Mouse (Mus musculus): ENCODE data around the gene Lrrc36. TPM values are rescaled to one million over a fixed set of nuclear protein-coding genes. Genes with fewer than 3 reads are reported as not detected.
A peak's percentile ranks its signal among the peaks of the same experiment; 100 is the strongest.

The Lrrc36 gene
- polyA plus RNA-seq, 1 experiment from 2014 or later = 0.44 TPM

- no peak; the same call in 1 of the 2 replicates for ATAC-seq
- H3K4me1 ChIP-seq = peaks cover 37% of the 10 kb centered on the region
- H3K36me3 ChIP-seq (ENCODE audit: poor library complexity, severe bottlenecking) = peaks cover 23% of the 10 kb centered on the region
- peaks cover 31% of the 10 kb centered on the region for H3K27me3 ChIP-seq
- no peak overlapping the region for H3K4me3 ChIP-seq
- no peak overlapping the region for H3K27ac ChIP-seq
- no peak overlapping the region for H3K4me2 ChIP-seq
- 42% methylated on average over 25 of the region's 25 CpGs for WGBS
- no peaks in the 10 kb centered on the region for H3K9me3 ChIP-seq (replicated peaks)
- no peak overlapping the region for H3K9ac ChIP-seq
Observed at GRCm38 (mm10) chr8:105476628-105477413, 63.5 kb downstream of the Lrrc36 start.

GRCm38 (mm10) chr8:105477792-105478191 is 64.4 kb downstream of the Lrrc36 start:
- Histone ChIP-seq H3K27ac (no peak overlapping the region), H3K4me2 (no peak overlapping the region), H3K9ac (no peak overlapping the region), H3K4me3 (no peak overlapping the region), H3K4me1 (peaks cover 30% of the 10 kb centered on the region), H3K9me3 (replicated peaks) (no peaks in the 10 kb centered on the region), H3K36me3 (ENCODE audit: poor library complexity, severe bottlenecking) (peaks cover 26% of the 10 kb centered on the region), H3K27me3 (peaks cover 26% of the 10 kb centered on the region)
- 82% methylated on average over 3 of the region's 3 CpGs for WGBS
- ATAC-seq = no peak

- no peak overlapping the region for H3K27ac ChIP-seq
- H3K27me3 ChIP-seq = peaks cover under 1% of the 10 kb centered on the region; the same call in 1 of the 2 replicates
- ATAC-seq = no peak
- H3K9ac ChIP-seq = no peak overlapping the region
- peaks cover 4% of the 10 kb centered on the region; the same call in 1 of the 2 replicates for H3K4me1 ChIP-seq
- no peaks in the 10 kb centered on the region for H3K9me3 ChIP-seq (replicated peaks)
- WGBS = 27% methylated on average over 2 of the region's 2 CpGs
- no peak overlapping the region for H3K4me2 ChIP-seq
- peaks cover 20% of the 10 kb centered on the region for H3K36me3 ChIP-seq (ENCODE audit: poor library complexity, severe bottlenecking)
- no peak overlapping the region for H3K4me3 ChIP-seq
Observed at GRCm38 (mm10) chr8:105481013-105481412, 67.6 kb downstream of the Lrrc36 start.

GRCm38 (mm10) chr8:105481453-105481852 is 68.1 kb downstream of the Lrrc36 start:
- Histone ChIP-seq H3K9me3 (replicated peaks) (no peaks in the 10 kb centered on the region), H3K36me3 (ENCODE audit: poor library complexity, severe bottlenecking) (peaks cover 17% of the 10 kb centered on the region), H3K9ac (no peak overlapping the region), H3K4me3 (no peak overlapping the region), H3K4me2 (no peak overlapping the region), H3K27ac (no peak overlapping the region), H3K27me3 (no peaks in the 10 kb centered on the region), H3K4me1 (peaks cover 4% of the 10 kb centered on the region; the same call in 1 of the 2 replicates)
- no peak for ATAC-seq
- 68% methylated on average over 6 of the region's 6 CpGs for WGBS

DNA sequence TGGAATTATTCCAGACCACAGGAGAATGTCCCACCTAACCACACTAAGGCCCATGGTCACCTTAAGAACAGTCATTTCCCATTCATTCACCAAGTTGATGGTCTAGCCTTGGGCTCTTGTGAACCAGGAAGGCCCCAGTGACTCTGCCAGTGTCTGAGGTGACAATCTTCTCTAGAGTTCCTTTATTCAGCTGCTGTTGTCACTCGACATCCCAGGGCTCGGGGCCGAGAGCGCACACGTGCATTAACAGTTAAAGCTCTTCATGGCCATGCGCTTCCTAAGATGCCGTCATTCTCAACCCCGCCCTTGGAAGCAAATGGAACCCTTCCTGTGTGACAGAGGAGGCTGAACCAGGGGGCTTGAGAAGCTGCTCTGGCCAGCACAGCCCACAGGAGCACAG is 68.8 kb downstream of the Lrrc36 start:
- Histone ChIP-seq H3K27ac (no peak overlapping the region), H3K4me2 (no peak overlapping the region), H3K4me1 (peaks cover 4% of the 10 kb centered on the region; the same call in 1 of the 2 replicates), H3K9me3 (replicated peaks) (no peaks in the 10 kb centered on the region), H3K36me3 (ENCODE audit: poor library complexity, severe bottlenecking) (peaks cover 17% of the 10 kb centered on the region), H3K27me3 (no peaks in the 10 kb centered on the region), H3K9ac (no peak overlapping the region), H3K4me3 (no peak overlapping the region)
- ATAC-seq = no peak
- WGBS = 83% methylated on average over 8 of the region's 8 CpGs

GRCm38 (mm10) chr8:105483212-105484029 is 70.0 kb downstream of the Lrrc36 start:
- Histone ChIP-seq H3K27me3 (no peaks in the 10 kb centered on the region), H3K4me2 (no peak overlapping the region), H3K9ac (no peak overlapping the region), H3K27ac (no peak overlapping the region), H3K9me3 (replicated peaks) (no peaks in the 10 kb centered on the region), H3K4me1 (peaks cover 4% of the 10 kb centered on the region; the same call in 1 of the 2 replicates), H3K4me3 (no peak overlapping the region), H3K36me3 (ENCODE audit: poor library complexity, severe bottlenecking) (peaks cover 16% of the 10 kb centered on the region)
- ATAC-seq = peak; percentile 21; the same call in 1 of the 2 replicates
- WGBS = 40% methylated on average over 14 of the region's 14 CpGs

GRCm38 (mm10) chr8:105484030-105484368 is 70.6 kb downstream of the Lrrc36 start:
- no peak for ATAC-seq
- Histone ChIP-seq H3K4me3 (no peak overlapping the region), H3K27me3 (no peaks in the 10 kb centered on the region), H3K4me1 (peaks cover 4% of the 10 kb centered on the region; the same call in 1 of the 2 replicates), H3K4me2 (no peak overlapping the region), H3K36me3 (ENCODE audit: poor library complexity, severe bottlenecking) (peaks cover 10% of the 10 kb centered on the region; the same call in 1 of the 2 replicates), H3K9ac (no peak overlapping the region), H3K27ac (no peak overlapping the region), H3K9me3 (replicated peaks) (no peaks in the 10 kb centered on the region)
- WGBS = 31% methylated on average over 3 of the region's 3 CpGs

- H3K4me3 ChIP-seq = no peak overlapping the region
- 19% methylated on average over 2 of the region's 2 CpGs for WGBS
- peaks cover 4% of the 10 kb centered on the region; the same call in 1 of the 2 replicates for H3K4me1 ChIP-seq
- ATAC-seq = no peak
- H3K9ac ChIP-seq = no peak overlapping the region
- H3K36me3 ChIP-seq (ENCODE audit: poor library complexity, severe bottlenecking) = peaks cover 10% of the 10 kb centered on the region; the same call in 1 of the 2 replicates
- no peaks in the 10 kb centered on the region for H3K27me3 ChIP-seq
- H3K9me3 ChIP-seq (replicated peaks) = no peaks in the 10 kb centered on the region
- H3K27ac ChIP-seq = no peak overlapping the region
- H3K4me2 ChIP-seq = no peak overlapping the region
Observed at GRCm38 (mm10) chr8:105484392-105484791, 71.0 kb downstream of the Lrrc36 start.

GRCm38 (mm10) chr8:105488082-105488481 is 74.7 kb downstream of the Lrrc36 start:
- Histone ChIP-seq H3K4me3 (no peak overlapping the region), H3K27me3 (no peaks in the 10 kb centered on the region), H3K9me3 (replicated peaks) (no peaks in the 10 kb centered on the region), H3K9ac (no peak overlapping the region), H3K36me3 (ENCODE audit: poor library complexity, severe bottlenecking) (peaks cover 6% of the 10 kb centered on the region; the same call in 1 of the 2 replicates), H3K4me2 (no peak overlapping the region), H3K27ac (no peak overlapping the region), H3K4me1 (no peaks in the 10 kb centered on the region)
- 81% methylated on average over 3 of the region's 3 CpGs for WGBS
- ATAC-seq = no peak

- no peaks in the 10 kb centered on the region for H3K9me3 ChIP-seq (replicated peaks)
- ATAC-seq = no peak
- H3K4me2 ChIP-seq = no peak overlapping the region
- H3K4me3 ChIP-seq = no peak overlapping the region
- H3K27ac ChIP-seq = no peak overlapping the region
- H3K27me3 ChIP-seq = no peaks in the 10 kb centered on the region
- H3K4me1 ChIP-seq = no peaks in the 10 kb centered on the region
- WGBS = 47% methylated on average over 1 of the region's 1 CpGs
- no peak overlapping the region for H3K9ac ChIP-seq
- H3K36me3 ChIP-seq (ENCODE audit: poor library complexity, severe bottlenecking) = peaks cover 6% of the 10 kb centered on the region; the same call in 1 of the 2 replicates
Observed at GRCm38 (mm10) chr8:105489281-105489680, 75.9 kb downstream of the Lrrc36 start.

- Histone ChIP-seq H3K9me3 (replicated peaks) (no peaks in the 10 kb centered on the region), H3K36me3 (ENCODE audit: poor library complexity, severe bottlenecking) (no peaks in the 10 kb centered on the region), H3K4me1 (peaks cover 20% of the 10 kb centered on the region), H3K4me3 (no peak overlapping the region), H3K27me3 (no peaks in the 10 kb centered on the region), H3K27ac (no peak overlapping the region), H3K4me2 (no peak overlapping the region), H3K9ac (no peak overlapping the region)
- WGBS = 72% methylated on average over 3 of the region's 3 CpGs
- no peak for ATAC-seq
Observed at GRCm38 (mm10) chr8:105493495-105493894, 80.1 kb downstream of the Lrrc36 start.

DNA sequence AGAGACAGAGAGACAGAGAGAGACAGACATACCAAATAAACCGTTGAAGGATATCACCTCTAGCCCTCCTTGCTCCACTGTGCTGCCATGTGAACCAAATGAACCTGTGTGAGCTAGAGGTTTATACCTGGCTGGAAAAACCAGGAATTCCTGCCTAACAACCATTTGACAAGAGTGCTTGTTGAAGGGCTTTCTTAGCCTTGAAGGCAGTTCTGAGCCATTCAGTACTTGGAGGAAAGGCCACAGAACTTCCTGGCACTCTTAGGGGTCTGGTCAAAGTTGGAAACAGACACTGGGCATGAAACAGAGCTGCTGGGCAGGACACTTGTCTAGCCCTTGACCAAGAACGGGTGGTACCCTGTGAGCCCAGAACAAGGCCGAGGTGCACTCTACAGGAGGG is 81.2 kb downstream of the Lrrc36 start:
- 93% methylated on average over 3 of the region's 3 CpGs for WGBS
- Histone ChIP-seq H3K36me3 (ENCODE audit: poor library complexity, severe bottlenecking) (no peaks in the 10 kb centered on the region), H3K27me3 (no peaks in the 10 kb centered on the region), H3K27ac (peak overlapping the region; percentile 1; the same call in 1 of the 2 replicates), H3K4me2 (no peak overlapping the region), H3K9ac (no peak overlapping the region), H3K4me3 (no peak overlapping the region), H3K9me3 (replicated peaks) (no peaks in the 10 kb centered on the region), H3K4me1 (peaks cover 20% of the 10 kb centered on the region)
- no peak for ATAC-seq
